Mouse (Mus musculus): ENCODE results near the gene E130116L18Rik.

DNA sequence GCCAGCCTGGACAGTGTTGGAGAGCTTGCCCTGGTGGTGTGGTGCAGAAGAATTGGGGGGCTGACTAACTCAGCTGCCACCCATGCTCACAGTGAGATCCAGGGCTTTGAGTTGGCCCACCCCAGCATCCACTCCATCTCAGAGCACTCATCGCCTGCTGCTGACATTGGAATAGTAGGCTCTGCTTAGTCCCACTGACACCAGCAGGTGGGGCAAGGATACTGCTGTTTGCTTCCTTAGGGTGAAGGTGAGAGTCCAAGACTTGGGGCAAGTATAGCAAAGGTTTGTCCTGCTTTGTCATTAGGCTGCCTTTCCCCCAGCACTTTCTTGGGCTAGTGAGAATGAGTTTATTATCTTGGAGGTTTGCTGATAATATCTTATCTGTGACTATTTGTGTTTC is 34.2 kb downstream of the E130116L18Rik start:
- TF ChIP-seq POLR2A (IDR thresholded peaks at IDR 0.05; ENCODE audit: insufficient read depth, low read depth, low read length) (no peak), CTCF (IDR thresholded peaks at IDR 0.05; ENCODE audit: insufficient read depth, low read depth, low read length) (no peak)

Measured in olfactory bulb, adult 2 months (tissue).